Mouse (Mus musculus) urinary bladder, postnatal 14 days (tissue): ENCODE results near the gene Snai1.
A peak's percentile ranks its signal among the peaks of the same experiment; 100 is the strongest.

Experiments
- DNase-seq: peaks from one replicate; pipeline ENCODE4 v3.0.0; 2021; ENCODE audit warnings: low spot score

Snai1 gene

GRCm38 (mm10) chr2:167519606-167520252 is 18.3 kb upstream of the Snai1 start:
- DNase-seq = no peak

- no peak for DNase-seq
Observed at GRCm38 (mm10) chr2:167528278-167528677, 9.7 kb upstream of the Snai1 start.

GRCm38 (mm10) chr2:167529935-167530513 is 8.0 kb upstream of the Snai1 start:
- DNase-seq = no peak

- no peak for DNase-seq
Observed at GRCm38 (mm10) chr2:167530536-167530935, 7.5 kb upstream of the Snai1 start.

GRCm38 (mm10) chr2:167532131-167532530 is 5.9 kb upstream of the Snai1 start:
- peak; percentile 32 for DNase-seq

GRCm38 (mm10) chr2:167533880-167534279 is 4.1 kb upstream of the Snai1 start:
- DNase-seq = no peak

- no peak for DNase-seq
Observed at GRCm38 (mm10) chr2:167536320-167536945, 1.6 kb upstream of the Snai1 start.

- DNase-seq = no peak
Observed at GRCm38 (mm10) chr2:167538671-167539306, 794 bp downstream of the Snai1 start.

- no peak for DNase-seq
Observed at GRCm38 (mm10) chr2:167539536-167540476, 1.8 kb downstream of the Snai1 start.

- DNase-seq = no peak
Observed at GRCm38 (mm10) chr2:167540477-167541110, 2.6 kb downstream of the Snai1 start.

- no peak for DNase-seq
Observed at GRCm38 (mm10) chr2:167541324-167541723, 3.3 kb downstream of the Snai1 start.

- DNase-seq = no peak
Observed at GRCm38 (mm10) chr2:167541761-167542160, 3.8 kb downstream of the Snai1 start.

GRCm38 (mm10) chr2:167542361-167542760 is 4.4 kb downstream of the Snai1 start:
- no peak for DNase-seq

GRCm38 (mm10) chr2:167543121-167544003 is 5.4 kb downstream of the Snai1 start:
- DNase-seq = peak; percentile 62

- DNase-seq = peak; percentile 38
Observed at GRCm38 (mm10) chr2:167544004-167544356, 6.0 kb downstream of the Snai1 start.

GRCm38 (mm10) chr2:167544456-167544855 is 6.5 kb downstream of the Snai1 start:
- peak; percentile 34 for DNase-seq

GRCm38 (mm10) chr2:167546447-167547195 is 8.6 kb downstream of the Snai1 start:
- no peak for DNase-seq

- DNase-seq = no peak
Observed at GRCm38 (mm10) chr2:167547444-167547843, 9.4 kb downstream of the Snai1 start.

- no peak for DNase-seq
Observed at GRCm38 (mm10) chr2:167548961-167549360, 11.0 kb downstream of the Snai1 start.
